Mouse (Mus musculus) gastrocnemius, adult 8-10 months (tissue): ENCODE data around the gene Ciita. TPM values are rescaled to one million over a fixed set of nuclear protein-coding genes. Genes with fewer than 3 reads are reported as not detected.
A peak's percentile ranks its signal among the peaks of the same experiment; 100 is the strongest.

Experiments
- DNase-seq, 2 experiments: peaks; one replicate each; pipeline ENCODE4 v3.0.0; 2022; ENCODE audit warnings: low spot score in 2 of 2
- total RNA-seq, 4 experiments: library from RNA; stranded (reverse); gene quantifications; 2 replicates each; pipeline ENCODE4 v1.2.4; 2022

Ciita gene
- total RNA-seq, 4 experiments from 2014 or later = 0.05 to 0.17 (median 0.16) TPM; not detected in 1

DNA sequence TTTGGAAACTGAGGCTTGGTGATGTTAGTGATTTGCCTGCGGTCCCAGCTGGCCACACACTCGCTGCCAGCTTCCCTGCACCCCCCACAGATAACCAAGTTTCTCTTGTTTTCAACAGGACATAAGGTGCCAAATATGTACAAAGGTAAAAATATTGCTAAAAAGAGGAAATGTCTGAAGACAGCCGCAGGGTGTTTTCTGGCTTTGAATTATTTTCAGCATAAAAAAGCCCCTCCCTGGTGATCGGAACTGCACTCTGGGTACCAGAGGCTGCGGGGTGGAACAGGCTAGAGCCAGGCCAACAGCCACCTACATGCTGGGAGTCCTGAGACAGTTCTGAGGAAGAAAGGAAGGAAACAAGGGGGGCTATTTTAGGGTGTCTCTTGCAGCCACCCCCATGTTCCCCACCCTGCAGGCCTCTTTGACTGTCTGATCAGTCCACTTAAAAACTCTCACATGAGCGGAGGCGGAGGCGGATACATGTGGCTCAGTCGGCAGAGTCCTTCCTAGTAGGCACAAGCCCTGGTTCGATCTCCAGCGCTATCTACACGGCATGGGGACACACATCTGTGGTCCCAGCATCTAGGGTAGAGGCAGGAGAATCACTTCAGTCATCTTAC is 36.2 kb downstream of the Ciita start:
- no peak for DNase-seq

DNA sequence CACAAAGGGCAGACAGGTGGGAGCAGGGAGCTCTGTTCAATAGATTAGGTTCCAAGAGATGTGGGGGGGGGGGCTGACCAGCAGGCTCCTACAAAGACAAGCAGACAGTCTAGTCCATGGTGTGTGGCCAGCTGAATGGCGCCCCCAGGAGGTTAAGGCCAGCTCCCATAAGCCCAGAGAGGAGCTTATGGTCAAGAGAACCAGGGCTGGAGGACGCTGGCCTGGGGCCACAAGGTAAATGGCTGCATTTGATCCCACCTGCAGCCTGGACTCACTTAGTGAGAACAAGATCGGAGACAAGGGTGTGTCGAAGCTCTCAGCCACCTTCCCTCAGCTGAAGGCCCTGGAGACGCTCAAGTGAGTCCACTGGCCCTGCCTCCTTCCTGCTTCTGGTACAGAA is 38.2 kb downstream of the Ciita start:
- no peak for DNase-seq

DNA sequence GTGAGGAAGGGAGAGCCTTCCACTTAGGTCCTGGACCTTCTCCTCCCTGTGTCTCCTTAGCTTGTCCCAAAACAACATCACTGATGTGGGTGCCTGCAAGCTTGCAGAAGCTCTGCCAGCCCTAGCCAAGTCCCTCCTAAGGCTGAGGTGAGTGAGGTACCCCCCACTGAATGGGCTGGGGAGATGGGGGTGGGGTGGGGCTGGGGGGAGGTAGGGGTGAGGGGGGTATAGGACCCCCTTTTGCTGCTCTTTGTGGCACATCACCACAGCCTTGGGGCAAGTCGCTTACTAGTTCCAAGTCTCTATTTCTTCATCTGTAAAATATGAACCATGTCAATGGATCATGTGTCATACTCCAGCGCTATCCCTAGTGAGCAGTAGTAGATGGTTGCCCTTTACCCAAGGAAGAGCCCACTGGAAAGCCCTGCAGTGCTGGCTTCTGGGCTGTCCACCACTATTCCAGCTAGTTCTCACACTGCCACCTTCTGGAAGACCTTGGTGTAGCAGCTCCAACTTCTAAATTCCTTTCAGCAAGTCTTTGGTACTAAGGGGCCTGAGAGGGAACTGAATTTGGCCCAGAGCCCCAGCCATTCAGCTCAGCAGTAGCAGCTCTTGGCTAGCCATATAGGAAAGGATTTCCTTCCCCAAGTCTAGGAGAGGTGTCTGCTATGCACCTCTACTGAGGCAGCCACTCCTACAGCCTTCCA is 41.2 kb downstream of the Ciita start:
- DNase-seq = peak; percentile 42 to 50

DNA sequence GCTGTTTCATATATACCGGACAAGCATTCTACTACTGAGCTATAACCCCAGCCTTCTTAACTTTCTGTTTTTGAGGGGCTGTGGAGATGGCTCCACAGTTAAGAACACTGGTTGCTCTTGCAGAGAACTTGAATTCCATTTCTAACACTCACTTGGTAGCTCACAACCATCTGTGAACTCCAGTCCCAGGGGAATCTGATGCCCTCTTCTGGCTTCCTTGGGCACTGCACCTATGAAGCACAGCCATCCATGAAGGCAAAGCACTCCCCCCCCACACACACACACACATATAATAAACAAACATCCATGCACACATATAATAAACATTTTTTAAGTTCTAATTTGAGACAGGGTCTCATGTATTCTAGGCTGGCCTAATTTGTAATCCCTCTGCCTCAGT is 43.0 kb downstream of the Ciita start:
- DNase-seq = peak in 1 of 2 experiments; percentile 36

DNA sequence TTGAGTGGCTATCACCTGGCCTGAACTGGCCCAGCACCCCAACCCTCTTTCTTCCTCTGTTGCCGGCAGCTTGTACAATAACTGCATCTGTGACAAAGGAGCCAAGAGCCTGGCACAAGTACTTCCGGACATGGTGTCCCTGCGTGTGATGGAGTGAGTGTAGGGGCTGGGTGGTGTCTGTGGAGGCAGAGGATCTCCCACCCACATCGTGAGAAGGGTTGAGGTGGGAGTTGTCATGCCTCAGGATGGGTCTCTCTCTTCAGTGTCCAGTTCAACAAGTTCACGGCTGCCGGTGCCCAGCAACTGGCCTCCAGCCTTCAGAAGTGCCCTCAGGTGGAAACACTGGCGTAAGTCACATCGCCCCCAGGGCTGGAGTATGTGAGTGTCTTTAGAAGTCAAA is 43.8 kb downstream of the Ciita start:
- no peak for DNase-seq

DNA sequence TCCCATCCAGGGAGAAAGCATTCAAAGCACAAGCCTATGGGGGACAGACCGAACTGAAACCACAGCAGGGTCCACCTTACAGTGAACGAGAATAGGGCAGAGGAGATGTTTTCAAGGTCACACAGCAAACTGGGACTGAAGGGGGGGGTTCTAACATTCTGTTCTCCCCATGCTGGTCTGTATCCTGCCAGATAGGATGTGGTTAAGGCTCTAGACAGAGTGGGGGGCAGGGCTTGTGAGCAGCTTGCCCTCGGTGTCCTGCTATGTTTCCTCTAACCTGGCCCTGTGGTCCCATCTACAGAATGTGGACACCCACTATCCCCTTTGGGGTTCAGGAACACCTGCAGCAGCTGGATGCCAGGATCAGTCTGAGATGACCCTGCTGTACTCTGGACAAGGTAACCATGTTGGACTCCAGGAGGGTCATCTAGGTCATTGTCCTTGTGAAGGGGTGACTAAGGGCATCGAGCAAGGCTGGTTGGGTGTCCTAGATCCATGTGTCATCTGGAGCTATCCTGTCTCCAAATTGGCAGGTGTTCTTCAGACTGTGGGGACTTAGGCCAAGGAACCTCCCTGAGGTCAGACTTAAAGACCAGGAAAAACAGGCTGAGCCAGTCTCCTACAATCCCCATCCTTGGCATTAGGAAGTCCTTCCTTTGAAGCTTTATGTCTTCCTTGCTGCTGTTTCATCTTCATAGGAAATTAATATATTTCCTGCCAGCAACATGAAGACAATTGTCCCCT is 45.2 kb downstream of the Ciita start:
- no peak for DNase-seq

DNA sequence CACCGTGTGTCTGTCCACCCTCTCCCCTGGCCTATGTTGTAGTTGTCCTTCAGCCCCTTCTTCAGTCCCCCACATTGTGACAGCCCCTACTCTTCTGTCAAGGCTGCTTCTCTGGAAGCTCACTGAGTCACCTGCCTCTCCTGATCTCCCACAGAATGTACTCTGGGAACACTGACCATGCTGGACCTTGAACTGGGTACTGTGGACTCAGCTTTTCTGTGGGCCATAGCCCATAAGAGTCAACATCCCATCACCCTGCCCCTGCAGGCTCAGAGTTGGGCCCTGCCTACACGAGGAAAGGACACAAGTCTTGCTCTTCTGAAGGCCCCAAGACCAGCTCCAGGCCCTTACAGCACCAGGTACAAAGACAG is 45.7 kb downstream of the Ciita start:
- no peak for DNase-seq

DNA sequence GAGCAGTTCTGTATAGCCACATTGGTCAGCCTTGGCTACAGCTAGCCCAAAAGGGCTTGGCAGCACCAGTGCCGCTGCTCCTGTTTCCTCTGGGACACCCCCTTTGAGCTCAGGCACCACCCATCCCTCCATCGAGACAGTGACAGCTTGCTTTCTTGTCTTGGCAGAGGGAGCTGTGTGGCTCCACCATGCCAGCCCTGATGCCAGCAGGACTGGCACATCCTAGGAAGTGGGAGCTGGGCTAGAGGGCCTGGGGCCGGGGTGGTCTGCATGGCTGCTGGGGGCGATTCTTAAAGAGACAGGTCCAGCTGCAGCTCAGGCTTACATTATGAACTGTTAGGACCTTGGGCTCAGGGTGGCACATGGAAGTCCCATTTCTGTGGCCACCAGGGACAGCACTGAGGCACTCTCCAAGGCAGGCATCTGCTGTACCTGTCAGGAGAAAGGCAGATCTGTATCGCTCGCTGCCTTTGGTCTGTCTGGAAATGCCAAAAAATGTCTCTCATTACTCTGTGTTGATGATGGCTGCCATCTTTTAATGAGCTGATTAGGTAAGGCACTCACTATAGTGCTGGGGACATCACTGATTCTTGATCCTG is 47.3 kb downstream of the Ciita start:
- no peak for DNase-seq

DNA sequence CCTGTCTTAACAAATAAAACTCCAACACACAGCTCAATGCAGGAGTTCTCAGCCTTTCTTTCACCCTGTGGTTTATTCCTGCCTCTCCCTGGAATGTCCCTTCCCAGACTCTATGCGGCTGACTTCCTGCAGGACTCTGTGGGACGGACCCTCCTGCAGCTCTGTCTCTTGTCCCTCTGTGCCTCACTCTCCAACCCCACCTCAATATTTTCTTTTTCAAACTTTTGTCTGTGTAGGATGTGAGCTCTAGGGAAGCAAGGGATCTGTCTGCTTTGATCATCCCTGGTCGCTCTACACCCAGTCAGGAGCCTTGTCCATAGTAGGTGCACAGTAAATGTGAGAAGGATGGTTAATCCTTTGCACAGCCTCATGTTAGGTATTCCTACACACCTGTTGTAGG is 48.5 kb downstream of the Ciita start:
- no peak for DNase-seq

DNA sequence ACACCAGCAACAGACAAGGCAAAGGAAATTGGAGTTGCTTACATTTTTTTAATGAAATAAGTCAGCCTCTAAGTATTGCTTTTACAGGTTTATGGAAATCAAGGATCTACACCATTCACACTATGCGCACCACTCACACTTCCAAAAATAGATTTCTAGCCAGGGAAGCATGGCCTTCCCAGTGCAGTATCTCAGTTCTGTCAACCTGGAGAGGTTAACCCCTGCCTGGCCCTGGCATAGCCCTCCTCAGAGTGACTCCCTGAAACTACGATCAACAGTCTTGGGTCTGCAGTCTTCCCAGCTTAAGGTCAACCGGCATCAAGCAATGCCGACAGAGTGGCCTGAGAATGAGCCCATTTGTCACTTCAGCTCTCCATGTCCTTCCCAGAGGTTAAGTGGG is 50.3 kb downstream of the Ciita start:
- no peak for DNase-seq

DNA sequence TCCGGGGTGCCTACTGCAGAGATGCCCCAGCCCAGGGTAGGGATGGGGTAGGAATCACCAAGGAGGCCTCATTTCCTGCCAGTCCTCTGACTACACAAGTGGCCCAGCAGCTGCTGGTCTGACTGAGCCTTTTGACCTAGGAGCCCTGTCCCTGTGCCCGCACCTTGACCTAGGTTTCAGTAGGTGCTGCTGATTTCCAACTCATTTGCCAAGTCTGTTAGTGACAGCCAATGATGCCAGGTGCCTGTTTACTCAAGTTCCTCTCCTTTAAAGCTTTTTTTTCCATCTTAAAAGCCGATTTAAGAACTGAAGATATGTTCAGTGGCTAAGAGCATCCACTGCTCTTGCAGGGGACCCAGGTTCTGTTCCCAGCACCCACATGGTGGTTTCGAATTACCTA is 53.9 kb downstream of the Ciita start:
- DNase-seq = no peak

DNA sequence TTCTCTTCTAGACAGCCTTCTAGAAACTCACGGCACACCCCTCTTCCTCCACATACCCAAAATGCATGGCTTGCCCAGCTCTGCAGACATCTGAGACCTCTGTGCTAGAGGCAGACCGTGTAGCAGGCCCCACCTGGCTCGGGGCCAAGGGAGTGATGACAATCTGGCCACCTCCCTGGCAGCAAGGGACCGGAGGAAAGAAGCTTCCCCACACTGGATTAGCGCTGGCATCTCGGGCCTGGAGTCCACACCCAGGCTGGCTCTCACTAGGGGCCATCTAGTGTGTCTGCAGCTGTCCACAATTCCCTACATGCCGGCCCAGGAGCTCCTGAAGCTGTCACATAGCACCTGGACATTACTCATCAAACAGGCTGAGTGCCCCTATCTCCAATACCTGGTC is 54.7 kb downstream of the Ciita start:
- peak; percentile 63 to 81 for DNase-seq

DNA sequence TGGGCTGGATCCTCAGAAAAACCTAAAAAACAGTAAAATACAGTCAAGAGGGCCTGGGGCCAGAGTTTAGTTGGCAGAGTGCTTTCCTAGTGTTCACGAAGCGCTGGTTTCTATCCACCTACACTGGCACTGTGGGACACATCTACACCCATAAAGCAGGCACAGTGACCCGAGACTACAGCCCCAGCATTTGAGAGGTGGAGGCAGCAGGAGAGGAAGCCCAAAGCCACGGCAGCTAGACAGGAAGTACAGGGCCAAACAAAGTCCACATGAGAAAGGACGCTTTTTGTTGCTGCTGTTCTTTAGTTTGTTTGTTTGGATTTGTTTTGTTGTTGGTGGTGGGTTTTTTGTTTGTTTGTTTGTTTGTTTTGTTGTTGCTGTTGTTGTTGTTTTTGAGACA is 56.5 kb downstream of the Ciita start:
- DNase-seq = no peak

DNA sequence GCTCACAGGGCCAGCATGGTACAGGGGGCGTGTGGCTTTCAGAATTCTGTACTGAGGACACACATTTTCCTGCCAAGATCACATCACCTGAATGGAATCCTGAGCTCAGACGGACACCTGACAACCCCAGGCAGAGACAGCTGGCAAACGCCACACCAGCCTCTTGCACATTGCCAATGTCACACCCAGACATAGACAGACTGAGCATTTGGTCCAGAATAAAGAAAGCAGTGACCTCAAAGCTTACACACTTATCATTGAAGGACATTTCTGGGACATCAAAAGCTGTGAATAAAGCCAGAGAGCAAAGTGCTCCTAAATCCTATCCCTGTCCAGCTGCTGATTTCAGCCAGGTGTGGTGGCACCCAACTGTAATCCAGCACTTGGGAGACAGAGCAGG is 57.1 kb downstream of the Ciita start:
- DNase-seq = no peak

DNA sequence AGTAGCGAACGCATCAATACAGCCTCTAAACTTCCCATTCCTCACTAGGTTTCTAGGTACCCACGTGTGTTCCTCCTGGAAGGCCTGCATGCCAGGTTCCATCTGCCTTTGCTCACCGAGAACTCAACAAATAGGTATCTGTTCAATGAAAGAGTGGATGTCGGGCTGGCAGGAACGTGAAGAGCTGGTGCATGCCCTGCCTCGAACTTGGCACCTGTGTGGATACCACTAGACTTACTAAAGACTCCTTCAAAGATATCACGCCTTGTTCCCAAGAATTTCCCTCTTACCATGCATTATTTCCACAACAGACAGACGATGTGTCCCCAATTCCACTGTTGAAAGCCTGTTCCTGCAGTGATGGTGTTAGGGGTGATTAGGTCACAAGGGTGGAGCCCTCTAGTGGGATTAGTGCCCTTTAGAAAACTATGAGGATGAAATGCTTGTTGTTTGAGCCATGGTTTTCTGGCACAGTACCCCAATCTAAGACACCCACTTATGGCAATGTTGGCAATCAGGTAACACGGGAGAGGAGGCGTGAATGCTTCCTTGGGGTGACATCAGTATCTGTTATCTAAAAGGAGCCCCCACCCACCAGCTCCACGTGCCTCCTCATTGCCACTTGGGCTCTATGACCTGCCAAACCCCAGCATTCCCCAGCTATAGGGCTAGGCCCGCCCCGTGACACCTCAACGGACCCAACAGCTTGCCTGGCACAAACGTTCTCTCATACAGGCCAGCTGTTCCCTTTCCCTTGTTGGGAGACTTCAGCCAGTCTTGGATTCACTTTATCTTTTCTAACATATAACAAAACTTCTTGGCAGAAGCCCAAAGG is 61.1 kb downstream of the Ciita start:
- no peak for DNase-seq

DNA sequence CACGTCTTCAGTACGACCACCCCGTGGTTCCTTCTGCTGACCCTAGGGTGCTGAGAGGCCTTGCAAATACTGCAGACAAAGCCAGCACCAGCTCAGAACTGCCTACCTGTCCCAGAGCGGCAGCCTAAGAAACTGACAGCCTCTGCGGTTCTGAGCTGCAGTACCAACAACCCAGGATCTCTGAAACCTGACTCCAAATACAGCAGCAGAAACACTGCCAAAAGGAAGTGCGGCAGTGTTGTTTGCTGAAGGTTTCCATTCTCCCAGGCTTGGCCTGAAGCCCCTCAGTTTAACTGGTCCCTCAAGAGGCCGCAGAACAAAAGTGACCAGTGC is 61.7 kb downstream of the Ciita start:
- no peak for DNase-seq

DNA sequence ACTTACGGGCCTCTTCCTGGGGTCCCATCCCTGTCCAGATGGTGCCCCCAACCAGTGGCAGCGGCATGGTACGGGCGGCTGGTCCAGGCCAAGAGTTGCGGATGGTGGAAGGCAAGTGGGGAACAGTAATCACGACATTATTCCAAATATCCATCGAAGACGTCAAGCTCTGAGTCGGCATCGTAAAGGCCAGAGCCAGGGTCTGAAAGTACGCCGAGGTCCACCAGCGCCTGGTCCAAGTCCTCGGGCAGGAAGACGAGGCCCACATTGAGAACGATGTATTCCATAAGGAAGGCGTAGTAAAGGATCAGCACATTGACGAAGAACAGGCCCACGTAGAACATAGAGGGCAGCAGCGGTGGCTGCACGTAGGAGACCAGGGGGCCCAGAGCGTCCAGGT is 62.4 kb downstream of the Ciita start:
- no peak for DNase-seq

DNA sequence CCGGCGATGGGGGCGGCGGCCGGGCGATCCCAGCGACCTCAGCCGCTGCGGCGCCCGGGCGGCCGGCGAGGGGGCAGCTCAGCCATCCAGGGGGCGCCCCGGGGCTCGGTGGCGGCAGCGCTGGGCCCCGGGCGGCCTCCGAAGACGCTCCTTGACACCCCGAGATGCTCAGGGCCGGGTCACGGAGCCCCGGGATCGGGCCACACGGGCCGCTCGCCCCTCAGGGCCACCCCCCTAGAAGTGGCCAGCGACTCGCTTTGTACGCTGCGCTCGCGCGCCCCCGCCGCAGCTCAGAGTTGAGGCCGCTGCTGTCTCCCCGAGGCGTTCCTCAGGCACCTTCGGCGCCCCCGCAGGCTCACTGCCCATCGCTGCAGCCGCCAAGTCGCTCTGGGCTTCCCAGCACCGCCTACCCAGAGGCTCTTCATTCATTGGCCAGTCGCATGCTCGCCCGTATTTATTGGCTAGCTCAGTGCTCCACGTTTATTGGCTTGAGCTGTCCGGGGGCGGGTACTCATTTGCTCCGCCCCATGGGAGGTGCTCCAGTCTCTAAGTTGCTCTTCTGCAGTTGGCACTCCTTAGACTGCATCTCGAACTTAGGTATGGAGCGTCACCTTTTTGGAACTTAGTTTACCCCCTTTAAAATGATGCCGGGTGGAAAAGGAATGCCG is 63.0 kb downstream of the Ciita start, which contains the start of gene Dexi:
Gene Dexi (minus strand): TSS at position 357 of the 668 bp plus-strand sequence.
- peak; percentile 95 to 96 for DNase-seq

DNA sequence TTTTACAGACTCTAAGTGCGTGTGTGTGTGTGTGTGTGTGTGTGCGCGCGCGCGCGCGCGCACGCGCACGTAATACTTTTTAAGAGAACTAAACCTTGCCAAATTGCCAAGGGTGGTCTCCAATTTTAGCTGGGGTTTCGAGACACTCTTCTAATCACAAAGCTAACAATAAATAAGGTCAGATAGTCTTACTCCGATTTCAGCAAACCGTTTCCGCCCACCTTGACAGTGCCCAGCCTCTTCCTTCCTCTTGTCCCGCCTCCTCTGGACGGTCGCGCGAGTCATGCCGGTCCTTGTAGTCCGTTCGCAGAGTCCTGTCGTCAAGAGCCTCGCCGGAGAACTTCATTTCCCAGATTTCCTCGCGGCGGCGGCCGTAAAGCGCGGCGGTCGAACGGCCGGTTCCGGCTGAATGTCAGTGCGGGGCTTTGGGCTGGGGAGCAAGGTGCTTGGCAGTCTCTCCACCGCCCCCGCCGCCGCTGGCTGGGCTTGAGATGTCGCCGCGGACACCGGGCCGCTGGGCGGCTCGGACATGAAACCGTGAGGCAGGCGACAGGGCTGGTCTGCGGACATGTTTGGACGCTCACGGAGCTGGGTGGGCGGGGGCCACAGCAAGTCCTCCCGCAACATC is 65.2 kb downstream of the Ciita start, which contains the start of gene Clec16a:
Gene Clec16a (plus strand): TSS at position 345 of the 628 bp plus-strand sequence.
- peak; percentile 92 to 95 for DNase-seq

DNA sequence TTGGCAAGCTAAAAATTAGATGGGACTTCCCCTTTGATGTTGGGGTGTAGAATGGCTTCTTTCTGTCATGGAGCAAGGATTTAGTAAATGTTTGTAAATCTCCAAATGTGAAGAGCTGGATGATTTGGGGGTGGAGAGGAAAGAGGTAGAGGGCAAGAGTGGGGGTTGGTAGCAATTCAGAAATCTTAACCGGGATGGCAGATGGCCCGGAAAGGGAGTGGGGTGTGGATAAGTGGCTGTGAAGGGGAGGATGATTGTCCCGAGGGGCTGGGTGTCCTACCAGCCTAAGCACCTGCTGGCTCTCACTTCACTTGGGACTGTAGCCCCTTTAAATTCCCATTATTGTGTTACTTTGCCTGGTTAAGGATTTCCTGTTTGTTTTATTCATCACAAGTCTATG is 67.0 kb downstream of the Ciita start:
- no peak for DNase-seq
